Mouse (Mus musculus) lung, postnatal 4 days (tissue): ENCODE measurements at regions not wholly inside any gene's neighbourhood (a gene's known extent, or its start where the extent isn't known, plus 50 kb on each side); places are given as distances from the start of the nearest gene placed in this dataset.

Experiments
- DNase-seq, 2 experiments: peaks; one replicate each; pipeline ENCODE4 v3.0.0; 2021

GRCm38 (mm10) chrX:5765702-5766101 is 96.8 kb downstream of the Btbd35f7 start:
- DNase-seq: no peak

- no peak for DNase-seq
Measured at GRCm38 (mm10) chrX:5798433-5798832, 129.6 kb downstream of the Btbd35f7 start.

GRCm38 (mm10) chrX:5798902-5799301 is 130.0 kb downstream of the Btbd35f7 start:
- peak in 1 of 2 experiments; percentile 19 for DNase-seq

DNA sequence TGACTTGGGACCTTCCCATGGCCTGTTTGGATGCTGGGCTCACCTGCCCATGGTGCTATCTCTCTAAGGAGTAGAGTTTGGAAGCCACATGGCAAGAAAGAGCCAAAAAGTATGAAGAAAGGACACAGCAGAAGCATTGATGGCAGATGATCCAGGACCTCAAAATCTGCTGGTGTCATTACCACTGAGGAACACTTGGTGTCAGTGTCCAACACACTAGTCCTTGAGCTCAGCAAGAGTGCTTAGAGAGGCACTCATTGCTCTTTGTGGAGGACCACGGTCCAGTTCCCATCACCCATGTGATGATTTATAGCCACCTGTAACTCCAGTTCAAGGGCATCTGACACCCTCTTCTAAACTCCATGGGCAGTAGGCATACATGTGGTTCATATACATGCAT is 134.3 kb downstream of the Btbd35f7 start:
- DNase-seq: no peak
